ENCODE assay signal across 8 mouse cellular contexts in the genomic region with DNA sequence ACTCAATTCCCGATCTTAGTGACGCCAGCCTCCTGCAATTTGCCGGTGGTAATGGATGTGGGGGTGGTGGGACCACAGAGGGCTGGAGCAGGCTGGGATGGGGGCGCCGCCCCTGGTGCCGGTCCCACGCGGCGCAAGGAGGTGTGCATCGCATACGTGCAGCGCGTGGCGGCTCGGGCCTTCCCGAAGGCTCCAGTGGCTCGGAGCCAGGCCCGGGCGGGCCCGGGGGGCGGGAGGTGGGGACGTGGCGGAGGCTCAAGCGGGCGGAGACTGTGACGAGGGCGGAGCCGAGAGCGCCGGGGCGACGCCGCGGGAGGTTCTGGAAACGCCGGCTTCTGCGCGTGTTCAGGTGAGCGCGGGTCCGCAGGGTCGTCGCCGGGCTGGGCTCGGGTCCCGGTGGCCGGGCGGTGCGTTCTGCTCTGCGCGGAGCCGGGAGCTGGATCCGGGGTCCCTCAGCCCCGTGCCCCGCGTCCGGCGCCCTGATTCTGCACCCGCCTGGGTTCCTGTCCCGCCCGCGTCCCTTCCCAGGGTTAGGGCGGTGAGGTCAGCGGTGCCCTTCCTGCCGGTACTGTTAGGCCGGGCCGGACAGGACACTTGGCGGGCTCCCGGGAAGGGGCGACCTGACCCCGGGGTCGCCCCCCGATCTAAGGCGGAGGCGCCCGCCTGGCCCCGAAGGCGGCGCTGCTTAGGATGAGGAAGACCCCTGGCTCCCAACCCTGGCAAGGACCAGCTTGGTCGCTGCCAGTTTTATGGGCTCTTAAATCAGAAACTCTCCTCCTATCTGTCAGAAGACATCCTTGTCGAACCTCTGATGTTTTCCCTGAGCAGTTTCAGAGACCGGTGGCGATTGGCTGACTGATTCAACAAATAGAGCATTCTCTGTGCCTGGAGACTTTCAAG. TPM values are rescaled to one million over a fixed set of nuclear protein-coding genes. Genes with fewer than 3 reads are reported as not detected.
DNase-seq lines count a peak whose midpoint lies in the region; ATAC-seq lines count a peak whose summit lies in the region.

No protein-coding gene starts in this region.

- WGBS in liver, embryonic 11.5 days, result under 1% methylated on average over 73 of the region's 83 CpGs
- under 1% methylated on average over 75 of the region's 83 CpGs for WGBS in midbrain, embryonic 16.5 days

- peak; percentile 19 for DNase-seq in spleen, adult 12 weeks (ENCODE audit: low spot score)
- no peak for DNase-seq in spleen, postnatal 36 days (ENCODE audit: low spot score in 2 of 2)
- peak; percentile 81 for DNase-seq in embryo, embryonic 10.5 days (ENCODE audit: low spot score)
- DNase-seq in kidney, adult 11 months, result peak; percentile 56
- peak; percentile 70 for DNase-seq in liver, embryonic 11.5 days (ENCODE audit: low spot score)
- peak; percentile 33 to 45 for DNase-seq in thymus, adult 18-20 months

- no peak overlapping the region for H3K27ac ChIP-seq in liver, embryonic 11.5 days (ENCODE audit: low read depth, low read length)
- no peak overlapping the region for H3K27ac ChIP-seq in midbrain, embryonic 16.5 days (ENCODE audit: low read length)

- H3K9ac ChIP-seq in liver, embryonic 11.5 days (ENCODE audit: low read depth, low read length), result peak overlapping the region; percentile 56
- peak overlapping the region; percentile 82 for H3K9ac ChIP-seq in midbrain, embryonic 16.5 days (ENCODE audit: low read depth, low read length)

- peak; percentile 76 for ATAC-seq in granulocyte monocyte progenitor cell, adult 5-6 weeks (replicated peaks; ENCODE audit: poor library complexity, severe bottlenecking)
- ATAC-seq in liver, embryonic 11.5 days (replicated peaks; ENCODE audit: low FRiP score), result peak; percentile 74
- peak; percentile 89 for ATAC-seq in midbrain, embryonic 16.5 days

- H3K27me3 ChIP-seq in liver, embryonic 11.5 days (replicated peaks; ENCODE audit: control insufficient read depth, insufficient read depth, low read length), result peaks cover 23% of the 10 kb centered on the region
- no peaks in the 10 kb centered on the region for H3K27me3 ChIP-seq in midbrain, embryonic 16.5 days (ENCODE audit: control insufficient read depth, insufficient read depth, low read depth, low read length)

- peak overlapping the region; percentile 99 for H3K4me2 ChIP-seq in liver, embryonic 11.5 days
- peak overlapping the region; percentile 99 for H3K4me2 ChIP-seq in midbrain, embryonic 16.5 days (ENCODE audit: low read length)

- peak overlapping the region; percentile 68 for H3K4me3 ChIP-seq in liver, embryonic 11.5 days (ENCODE audit: low read depth, low read length)
- H3K4me3 ChIP-seq in midbrain, embryonic 16.5 days (ENCODE audit: low read depth, low read length), result peak overlapping the region; percentile 66

- no peaks in the 10 kb centered on the region for H3K36me3 ChIP-seq in liver, embryonic 11.5 days (ENCODE audit: control insufficient read depth, insufficient read depth, low read length)
- H3K36me3 ChIP-seq in midbrain, embryonic 16.5 days (ENCODE audit: control insufficient read depth, insufficient read depth, low read length), result no peaks in the 10 kb centered on the region

- H3K9me3 ChIP-seq in liver, embryonic 11.5 days (ENCODE audit: control insufficient read depth, low read length), result no peaks in the 10 kb centered on the region
- H3K9me3 ChIP-seq in midbrain, embryonic 16.5 days (replicated peaks; ENCODE audit: control insufficient read depth, low read length, poor library complexity, severe bottlenecking), result no peaks in the 10 kb centered on the region

- peaks cover 15% of the 10 kb centered on the region for H3K4me1 ChIP-seq in liver, embryonic 11.5 days (replicated peaks; ENCODE audit: control insufficient read depth, insufficient read depth, low read length)
- H3K4me1 ChIP-seq in midbrain, embryonic 16.5 days (ENCODE audit: control insufficient read depth, insufficient read depth, low read length), result no peaks in the 10 kb centered on the region; the same call in 1 of the 2 replicates

RNA-seq across cellular contexts. Expression of a gene that starts 1.0 kb away (rescaled TPM):
- total RNA-seq in granulocyte monocyte progenitor cell, adult 5-6 weeks (2014; fragmentation: Nextera tagmentation), result not detected in 2 replicates
- not detected in 2 replicates for total RNA-seq in granulocyte monocyte progenitor cell, adult 5-6 weeks (2017)
- polyA plus RNA-seq in liver, embryonic 11.5 days (2014; fragmentation: Nextera tagmentation; extraction: Ambion mirVana), result 24.3 and 25.7 TPM in 2 replicates
- 9.6 and 9.7 TPM in 2 replicates for polyA plus RNA-seq in midbrain, embryonic 16.5 days (2015; fragmentation: Nextera tagmentation; extraction: Ambion mirVana)

RNA-seq across cellular contexts. Expression of a gene that starts 32.1 kb away (rescaled TPM):
- 0.70 and 4.5 TPM in 2 replicates for total RNA-seq in granulocyte monocyte progenitor cell, adult 5-6 weeks (2014; fragmentation: Nextera tagmentation)
- total RNA-seq in granulocyte monocyte progenitor cell, adult 5-6 weeks (2017), result 0.47 TPM in 1 of 2 replicates, not detected in the other
- 13.1 and 13.2 TPM in 2 replicates for polyA plus RNA-seq in liver, embryonic 11.5 days (2014; fragmentation: Nextera tagmentation; extraction: Ambion mirVana)
- polyA plus RNA-seq in midbrain, embryonic 16.5 days (2015; fragmentation: Nextera tagmentation; extraction: Ambion mirVana), result 20.5 and 26.7 TPM in 2 replicates

Comparison
In these comparisons a context has a peak if more than half of its experiments do, and no peak if none do; other contexts are left out.
1. DNase-seq: peak in spleen, adult 12 weeks (single experiment), embryo, embryonic 10.5 days (single experiment), kidney, adult 11 months (single experiment), liver, embryonic 11.5 days (single experiment) and thymus, adult 18-20 months (2 of 2); none in spleen, postnatal 36 days (0 of 2).
2. Peak in every context shown above with its lines, with median percentiles within 50 percentile points of each other: ATAC-seq.